Mouse (Mus musculus) embryonic fibroblast, embryonic 13.5 days (primary cell): ENCODE data around the gene Fbxw11.

ENCODE experiments used
- CTCF ChIP-seq: IDR thresholded peaks from 2 replicates; pipeline ENCODE4 v1.5.1; 2011; ENCODE audit warnings: mild to moderate bottlenecking, control low read depth, low read length, moderate library complexity, borderline replicate concordance; ENCODE audit not compliant: insufficient read depth
- POLR2A ChIP-seq: IDR thresholded peaks from 2 replicates; pipeline ENCODE4 v1.6.1; 2011; ENCODE audit warnings: low read depth, mild to moderate bottlenecking, control low read depth, low read length, moderate library complexity

DNA sequence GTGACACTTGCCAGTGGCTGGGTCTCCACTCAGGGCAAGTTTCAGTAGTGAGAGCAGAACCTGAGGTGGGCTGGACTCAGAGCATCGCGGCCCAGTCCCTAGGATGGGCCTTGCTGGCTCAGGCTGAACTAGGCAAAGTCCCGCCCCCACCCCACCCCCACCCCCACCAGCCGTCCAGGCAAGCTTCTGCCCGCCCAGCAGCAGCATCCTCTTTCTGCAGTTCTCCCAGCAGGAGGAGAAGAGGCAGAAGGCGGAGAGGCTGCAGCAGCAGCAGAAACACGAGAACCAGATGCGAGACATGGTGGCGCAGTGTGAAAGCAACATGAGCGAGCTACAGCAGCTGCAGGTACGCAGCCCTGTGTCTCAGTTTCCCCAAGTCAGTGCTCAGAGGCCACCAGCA is 27.0 kb upstream of the Fbxw11 start:
- TF ChIP-seq POLR2A (no peak), CTCF (no peak)
